Mouse (Mus musculus): ENCODE results near the gene Cdc42. TPM values are rescaled to one million over a fixed set of nuclear protein-coding genes. Genes with fewer than 3 reads are reported as not detected.

The Cdc42 gene
- total RNA-seq, 2 experiments from 2014 or later = 143 to 147 TPM

GRCm38 (mm10) chr4:137285876-137286661 lies 71.5 kb downstream of the Cdc42 start:
- no peak for DNase-seq

DNA sequence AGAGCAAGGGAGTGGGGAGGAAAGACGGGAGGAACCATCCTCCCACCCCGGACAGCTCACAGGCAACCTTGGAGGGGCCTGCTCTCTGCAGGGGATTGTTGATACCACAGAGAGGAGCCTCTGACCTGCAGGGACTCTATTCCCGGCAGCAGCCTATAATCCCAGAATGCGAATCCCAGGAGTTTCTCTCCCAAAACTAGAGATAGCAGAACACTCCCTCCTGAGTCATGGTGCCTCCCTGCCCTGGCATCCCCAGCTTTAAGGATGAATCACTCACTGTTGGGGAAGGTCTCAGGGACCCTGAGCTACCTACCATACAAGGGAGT lies 74.2 kb downstream of the Cdc42 start:
- no peak for DNase-seq

DNA sequence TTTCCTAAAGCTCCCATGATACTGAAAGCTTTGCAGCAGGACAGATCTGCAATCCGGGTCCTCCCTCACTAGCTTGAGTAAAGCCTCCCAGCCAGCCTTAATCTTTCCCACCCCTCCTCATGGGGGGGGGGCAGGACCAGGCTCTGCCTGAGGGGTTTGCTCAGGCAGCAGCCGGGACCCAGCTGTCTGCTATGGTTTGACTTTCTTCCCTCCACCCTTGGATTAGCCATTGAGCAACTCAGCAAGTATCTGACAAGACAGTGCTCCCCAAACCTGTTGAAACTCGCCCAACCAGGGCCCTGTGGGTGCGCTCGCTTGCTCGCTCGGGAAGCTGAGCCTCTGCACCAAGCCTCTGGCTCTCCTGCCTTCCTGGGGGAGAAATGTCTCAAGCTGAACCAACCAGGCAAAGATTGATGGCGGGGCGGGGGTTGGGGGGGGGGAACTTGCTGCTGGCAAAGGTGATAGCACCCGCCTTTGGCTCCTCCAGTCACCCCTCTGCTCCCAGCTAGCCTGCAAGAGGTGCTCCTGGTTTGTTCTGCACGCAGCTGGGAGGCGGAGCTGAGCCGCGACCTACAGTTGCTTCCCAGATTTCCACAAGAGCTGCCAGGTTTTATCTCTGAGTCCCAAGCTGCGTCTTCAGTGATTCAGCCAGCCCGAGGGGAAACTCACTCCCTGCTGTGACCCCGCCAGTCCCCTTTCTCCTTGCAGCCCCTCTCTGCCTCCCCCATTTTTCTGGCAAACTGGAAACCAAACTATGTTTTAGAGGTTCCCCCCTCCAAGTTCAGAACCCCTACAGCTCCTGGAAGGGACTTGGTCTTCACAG lies 74.7 kb downstream of the Cdc42 start:
- peak in 1 of 2 experiments; percentile 42 for DNase-seq

GRCm38 (mm10) chr4:137282122-137282521 lies 75.4 kb downstream of the Cdc42 start:
- DNase-seq = no peak

DNA sequence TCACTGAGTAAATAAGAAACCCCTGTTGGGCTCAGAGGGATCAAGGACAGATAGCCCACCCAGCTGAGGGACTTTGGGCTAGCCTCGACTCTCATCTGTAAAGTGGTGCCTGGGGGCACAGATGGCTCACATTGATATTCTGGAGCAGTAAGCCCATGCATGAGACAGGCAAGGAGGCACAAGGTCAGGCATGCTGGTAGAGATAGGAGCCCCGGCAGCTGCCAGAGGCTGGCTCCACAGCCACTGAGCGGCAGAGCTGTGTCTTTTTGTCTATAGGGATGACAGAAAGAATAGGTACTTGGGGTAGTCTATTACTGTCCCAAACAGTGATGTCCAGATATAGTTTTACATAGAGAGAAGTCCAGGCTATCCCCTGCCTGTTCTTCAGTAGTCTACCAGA lies 76.2 kb downstream of the Cdc42 start:
- no peak for DNase-seq

- DNase-seq = no peak
Measured at GRCm38 (mm10) chr4:137279346-137279745, 78.2 kb downstream of the Cdc42 start.

DNA sequence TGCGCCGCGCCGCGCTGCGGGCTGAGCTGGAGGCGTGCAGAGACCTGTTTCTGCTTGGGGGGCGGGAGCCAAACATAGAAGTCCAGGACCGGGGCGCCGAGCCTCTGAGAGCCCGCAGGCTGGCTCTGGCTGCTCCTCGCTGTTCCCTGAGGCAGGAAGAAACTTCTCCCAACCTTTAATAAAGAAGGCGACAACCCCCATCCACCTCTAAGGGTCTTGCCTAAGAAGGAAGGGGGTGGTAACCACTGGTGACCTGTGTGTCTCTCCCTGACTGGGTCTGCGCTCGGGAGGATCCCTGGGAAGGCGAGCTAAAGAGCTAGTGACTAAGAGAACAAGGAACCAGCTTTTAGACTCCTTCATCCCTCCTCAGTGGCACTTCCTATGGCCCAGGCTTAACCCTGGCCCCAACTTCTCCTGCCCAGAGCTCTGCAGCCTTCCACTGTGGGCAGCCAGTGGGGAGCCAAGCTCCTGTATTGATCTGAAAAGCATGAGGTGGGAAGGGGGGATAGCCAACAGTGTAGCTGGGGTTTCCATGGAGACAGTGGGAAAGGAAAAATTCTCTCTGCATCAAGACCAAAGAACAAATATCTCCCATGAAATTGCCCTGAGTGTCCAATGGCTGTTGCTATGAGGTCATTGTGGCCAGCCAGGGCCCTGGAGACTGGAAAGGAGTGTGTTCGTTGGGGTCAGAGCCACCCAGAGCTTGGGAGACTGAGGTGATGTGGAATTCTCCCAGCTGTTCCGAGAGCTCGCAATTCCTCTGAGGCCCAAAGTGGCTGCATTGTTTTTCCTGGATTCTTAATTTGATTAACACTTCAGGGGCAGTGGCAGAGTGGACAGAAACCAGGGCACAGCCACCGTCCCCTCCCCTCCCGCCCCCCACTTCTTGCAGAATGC lies 79.1 kb downstream of the Cdc42 start:
- no peak for DNase-seq

- DNase-seq = no peak
Measured at GRCm38 (mm10) chr4:137277600-137278143, 79.8 kb downstream of the Cdc42 start.

DNA sequence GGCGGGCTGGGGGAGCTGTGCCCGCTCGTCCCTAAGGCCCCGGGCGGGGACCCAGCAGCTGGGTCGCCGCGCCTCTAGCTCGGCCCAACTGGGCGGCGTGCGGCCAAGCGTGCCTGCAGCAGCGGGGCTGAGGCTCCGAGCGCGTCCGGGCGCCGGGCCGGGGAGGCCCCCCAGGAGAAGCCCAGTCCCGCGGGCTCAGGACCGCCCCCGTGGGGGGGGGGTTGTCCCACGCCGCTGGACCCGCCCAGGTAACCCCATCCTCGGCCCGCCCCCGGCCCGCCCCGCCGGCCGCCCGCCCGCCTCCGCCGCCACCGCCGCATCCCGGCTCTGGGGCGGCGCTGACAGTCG lies 80.4 kb downstream of the Cdc42 start, which contains the start of gene Wnt4:
TSS of gene Wnt4 (plus strand) at position 324 of the 348 bp plus-strand sequence.
- DNase-seq = peak; percentile 53 to 55

- DNase-seq = no peak
Measured at GRCm38 (mm10) chr4:137276443-137277165, 80.9 kb downstream of the Cdc42 start.

DNA sequence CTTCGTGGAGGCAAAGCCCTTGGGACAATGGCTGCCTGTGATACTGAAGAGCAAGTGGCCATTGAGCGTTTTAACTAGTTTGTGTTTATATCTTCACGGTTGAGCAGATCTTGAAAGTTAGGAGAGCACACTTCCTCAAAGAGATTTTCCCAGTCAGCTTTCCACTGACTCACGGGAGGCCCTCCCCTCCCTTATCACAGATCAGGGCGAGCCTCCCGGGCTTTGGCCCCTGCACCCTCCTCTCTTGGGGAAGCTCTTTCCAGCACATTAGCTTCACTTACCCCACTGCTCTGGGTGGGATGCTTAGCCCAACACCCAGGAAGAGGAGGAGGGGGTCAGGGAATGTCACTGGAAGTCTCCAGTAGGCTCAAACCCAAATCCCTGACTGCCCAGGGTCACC lies 83.2 kb downstream of the Cdc42 start:
- no peak for DNase-seq

GRCm38 (mm10) chr4:137271856-137272255 lies 85.7 kb downstream of the Cdc42 start:
- DNase-seq = peak; percentile 55 to 56

Other genes starting within 250 kb of the Cdc42 start
- under 1 TPM; 0.28 to 0.32 TPM for gene Wnt4, start 80.2 kb downstream of the Cdc42 start, total RNA-seq (2021)
- gene Cela3a, start 52.1 kb upstream of the Cdc42 start, total RNA-seq (2021) = not detected
- gene Cela3b, start 72.8 kb upstream of the Cdc42 start, total RNA-seq (2021) = not detected
- gene 1700013G24Rik, start 95.6 kb upstream of the Cdc42 start, total RNA-seq (2021) = not detected
- 100 to 1,000 TPM; 153 to 170 TPM for gene Hspg2, start 111.0 kb upstream of the Cdc42 start, total RNA-seq (2021)
- gene Ldlrad2, start 216.8 kb upstream of the Cdc42 start, total RNA-seq (2021) = not detected
- 10 to 100 TPM; 25.4 to 35.2 TPM for gene Usp48, start 236.0 kb upstream of the Cdc42 start, total RNA-seq (2021)

Data from heart, adult 18-20 months (tissue).